Mouse (Mus musculus) C2C12 (cell line): ENCODE measurements at regions not wholly inside any gene's neighbourhood (a gene's known extent, or its start where the extent isn't known, plus 50 kb on each side); places are given as distances from the start of the nearest gene placed in this dataset.

Experiments
- H3K27me3 ChIP-seq: one replicate; pipeline ENCODE4 v1.6.1; 2011; ENCODE audit not compliant: control insufficient read depth, insufficient read depth, insufficient read length
- H3K36me3 ChIP-seq: one replicate; pipeline ENCODE4 v1.6.1; 2011; ENCODE audit not compliant: control insufficient read depth, insufficient read depth
- H3K4me3 ChIP-seq: one replicate; pipeline ENCODE4 v1.5.1; 2011; ENCODE audit warnings: mild to moderate bottlenecking, control low read depth; ENCODE audit not compliant: poor library complexity, insufficient read depth, severe bottlenecking
- H3K79me2 ChIP-seq: one replicate; pipeline ENCODE4 v1.6.1; 2011; ENCODE audit not compliant: control insufficient read depth, insufficient read depth
- H3K79me3 ChIP-seq: one replicate; pipeline ENCODE4 v1.6.1; 2011; ENCODE audit warnings: low read depth, control low read depth
- H3ac ChIP-seq: one replicate; pipeline ENCODE3; 2011; ENCODE audit warnings: low read depth; ENCODE audit not compliant: control insufficient read depth, insufficient read length
- CEBPB ChIP-seq: IDR thresholded peaks from one replicate; pipeline ENCODE4 v1.6.1; 2011; ENCODE audit warnings: low read depth, mild to moderate bottlenecking, control low read depth, moderate library complexity
- CTCF ChIP-seq: IDR thresholded peaks from one replicate; pipeline ENCODE4 v1.5.1; 2011; ENCODE audit not compliant: control insufficient read depth, insufficient read depth, insufficient read length
- FOSL1 ChIP-seq: IDR thresholded peaks from one replicate; pipeline ENCODE4 v1.8.0; 2011; ENCODE audit warnings: mild to moderate bottlenecking, low read length; ENCODE audit not compliant: poor library complexity, insufficient read depth, severe bottlenecking
- MAX ChIP-seq: IDR thresholded peaks from one replicate; pipeline ENCODE4 v1.6.1; 2011; ENCODE audit warnings: mild to moderate bottlenecking, control low read depth
- MYOD1 ChIP-seq: IDR thresholded peaks from one replicate; pipeline ENCODE4 v1.6.1; 2011; ENCODE audit warnings: low read depth; ENCODE audit not compliant: control insufficient read depth, insufficient read length
- MYOG ChIP-seq: IDR thresholded peaks from one replicate; pipeline ENCODE4 v1.6.1; 2011; ENCODE audit not compliant: control insufficient read depth, insufficient read length; ENCODE audit errors: extremely low read depth
- USF1 ChIP-seq: IDR thresholded peaks from one replicate; pipeline ENCODE4 v1.6.1; 2011; ENCODE audit warnings: low read depth, mild to moderate bottlenecking, control low read depth, moderate library complexity

- Histone ChIP-seq H3K36me3 (no peaks in the 10 kb centered on the region), H3K4me3 (no peak overlapping the region), H3ac (no peak overlapping the region)
Observed at GRCm38 (mm10) chr1:98930926-98931325, 510.0 kb downstream of the Slco6d1 start.

GRCm38 (mm10) chr1:98932239-98932638 lies 511.3 kb downstream of the Slco6d1 start:
- Histone ChIP-seq H3K4me3 (no peak overlapping the region), H3K79me2 (no peaks in the 10 kb centered on the region)
- TF ChIP-seq CEBPB, result no peak

More at GRCm38 (mm10) chr1:98930926-98931325, 510.0 kb downstream of the Slco6d1 start:
- H3K79me2 ChIP-seq, result no peaks in the 10 kb centered on the region
- no peak for TF ChIP-seq CEBPB
- no peak for TF ChIP-seq MYOD1
- no peak for TF ChIP-seq MAX
- no peak for TF ChIP-seq FOSL1
- no peak for TF ChIP-seq CTCF
- no peak for TF ChIP-seq MYOG
- no peak for TF ChIP-seq USF1
- H3K27me3 ChIP-seq, result no peaks in the 10 kb centered on the region
- no peaks in the 10 kb centered on the region for H3K79me3 ChIP-seq

GRCm38 (mm10) chr1:98977686-98978085 lies 556.8 kb downstream of the Slco6d1 start:
- H3K27me3 ChIP-seq, result no peaks in the 10 kb centered on the region
- no peak for TF ChIP-seq CTCF
- TF ChIP-seq MYOD1, result no peak
- no peak for TF ChIP-seq MYOG
- no peak for TF ChIP-seq USF1
- TF ChIP-seq MAX, result no peak
- no peak for TF ChIP-seq CEBPB
- no peak for TF ChIP-seq FOSL1
- no peaks in the 10 kb centered on the region for H3K79me2 ChIP-seq
- H3K4me3 ChIP-seq, result no peak overlapping the region
- no peaks in the 10 kb centered on the region for H3K36me3 ChIP-seq
- H3ac ChIP-seq, result no peak overlapping the region
- no peaks in the 10 kb centered on the region for H3K79me3 ChIP-seq

More at GRCm38 (mm10) chr1:98932239-98932638, 511.3 kb downstream of the Slco6d1 start:
- no peak overlapping the region for H3ac ChIP-seq
- H3K79me3 ChIP-seq, result no peaks in the 10 kb centered on the region
- no peaks in the 10 kb centered on the region for H3K36me3 ChIP-seq
- no peaks in the 10 kb centered on the region for H3K27me3 ChIP-seq
